Mouse (Mus musculus) kidney, adult 11 months (tissue): ENCODE measurements around the gene Rnf43.
A peak's percentile ranks its signal among the peaks of the same experiment; 100 is the strongest.

Source experiments
- DNase-seq: peaks from one replicate; pipeline ENCODE4 v3.0.0; 2022

Rnf43 gene

GRCm38 (mm10) chr11:87761806-87762701, 99.5 kb downstream of the Rnf43 start:
- no peak for DNase-seq

DNA sequence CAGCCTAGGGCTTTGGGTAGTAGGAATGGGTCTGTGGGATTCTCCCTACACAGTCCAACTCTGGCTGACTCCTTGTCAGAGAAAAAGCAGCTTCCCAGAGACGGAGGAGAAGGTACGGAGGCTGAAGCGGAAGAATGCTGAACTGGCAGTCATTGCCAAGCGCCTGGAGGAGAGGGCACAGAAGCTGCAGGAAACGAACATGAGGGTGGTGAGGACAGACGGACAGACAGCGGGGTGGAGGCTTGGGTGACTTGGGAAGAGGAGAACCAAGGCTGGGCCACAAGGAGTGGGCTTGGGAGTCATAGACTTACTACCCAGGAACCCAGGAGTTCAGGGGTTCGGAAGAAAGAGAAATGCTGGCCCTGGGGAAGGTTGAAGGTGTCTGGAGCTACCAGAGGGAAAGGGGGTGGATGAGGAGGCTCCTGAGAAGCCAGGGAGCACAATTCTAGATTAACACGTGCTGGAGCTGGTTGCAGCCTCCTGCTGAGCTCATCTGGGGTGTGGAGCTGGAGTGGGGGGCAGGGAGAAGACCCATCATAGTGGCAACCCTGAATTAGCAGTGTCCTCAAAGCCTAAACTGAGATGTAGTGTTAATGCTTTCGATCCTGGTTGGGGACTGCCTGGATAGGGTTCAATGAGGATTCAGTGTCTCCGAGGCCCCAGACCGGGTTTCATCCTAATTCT, 100.3 kb downstream of the Rnf43 start:
- DNase-seq = no peak

- peak; percentile 67 for DNase-seq
Observed at GRCm38 (mm10) chr11:87763511-87763987, 101.0 kb downstream of the Rnf43 start.

- DNase-seq = peak; percentile 28
Observed at GRCm38 (mm10) chr11:87763988-87764876, 101.7 kb downstream of the Rnf43 start.

DNA sequence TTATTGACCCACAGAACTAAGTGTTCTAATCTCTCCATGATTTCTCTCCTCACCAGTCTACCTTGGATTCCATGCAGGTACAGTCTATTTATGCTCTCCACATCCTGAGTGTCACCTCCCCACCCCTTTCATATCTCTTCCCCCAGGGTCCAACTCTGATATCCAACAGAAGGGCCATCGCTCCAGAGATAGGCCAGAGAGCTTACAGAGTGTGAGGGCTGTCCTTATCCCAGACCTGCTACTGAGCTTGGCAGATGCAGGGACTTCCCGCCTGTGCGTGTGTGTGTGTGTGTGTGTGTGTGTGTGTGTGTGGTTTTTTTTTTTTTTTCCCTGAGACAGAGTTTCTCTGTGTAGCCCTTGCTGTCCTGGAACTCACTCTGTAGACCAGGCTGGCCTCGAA, 106.2 kb downstream of the Rnf43 start:
- DNase-seq = no peak

GRCm38 (mm10) chr11:87770989-87771388, 108.5 kb downstream of the Rnf43 start:
- DNase-seq = peak; percentile 50

DNA sequence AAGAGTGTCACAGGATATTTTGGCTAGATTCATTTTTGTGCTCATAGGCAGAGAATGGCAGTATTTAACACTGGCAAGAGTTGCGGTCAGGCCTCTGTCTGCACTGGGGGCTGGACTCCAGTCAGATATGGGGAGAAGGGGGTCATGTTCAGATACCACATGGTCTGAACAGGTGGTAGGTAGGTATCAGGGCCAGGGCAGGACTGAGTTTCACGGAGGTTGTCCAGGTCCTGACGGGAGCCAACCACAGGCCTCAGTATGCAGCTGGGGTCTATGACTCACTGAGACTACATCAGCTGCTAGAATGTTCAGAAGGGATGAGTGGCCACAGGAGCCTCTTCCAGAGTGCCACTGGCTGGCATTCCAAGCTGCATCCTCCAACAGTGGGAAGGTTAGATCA, 109.8 kb downstream of the Rnf43 start:
- no peak for DNase-seq

- DNase-seq = peak; percentile 95
Observed at GRCm38 (mm10) chr11:87778100-87778765, 115.7 kb downstream of the Rnf43 start.

GRCm38 (mm10) chr11:87778915-87779314, 116.4 kb downstream of the Rnf43 start:
- DNase-seq = no peak

DNA sequence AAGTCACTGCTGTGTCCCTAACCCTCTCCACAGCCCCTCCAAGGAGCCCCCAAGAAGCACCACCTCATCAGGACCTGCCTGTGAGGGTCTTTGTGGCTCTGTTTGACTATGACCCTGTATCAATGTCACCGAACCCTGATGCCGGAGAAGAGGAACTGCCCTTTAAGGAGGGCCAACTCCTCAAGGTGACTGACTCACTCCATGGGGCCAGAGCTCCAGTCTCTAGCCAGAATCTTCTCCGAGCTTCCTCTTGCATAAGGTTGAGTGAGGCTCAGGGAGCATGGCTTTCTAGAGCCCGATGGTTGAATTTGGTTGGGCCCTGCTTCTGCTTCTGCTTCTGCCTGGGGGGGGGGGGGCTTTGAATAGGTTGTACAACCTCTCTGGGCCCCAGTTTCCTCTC, 116.9 kb downstream of the Rnf43 start:
- DNase-seq = no peak

DNA sequence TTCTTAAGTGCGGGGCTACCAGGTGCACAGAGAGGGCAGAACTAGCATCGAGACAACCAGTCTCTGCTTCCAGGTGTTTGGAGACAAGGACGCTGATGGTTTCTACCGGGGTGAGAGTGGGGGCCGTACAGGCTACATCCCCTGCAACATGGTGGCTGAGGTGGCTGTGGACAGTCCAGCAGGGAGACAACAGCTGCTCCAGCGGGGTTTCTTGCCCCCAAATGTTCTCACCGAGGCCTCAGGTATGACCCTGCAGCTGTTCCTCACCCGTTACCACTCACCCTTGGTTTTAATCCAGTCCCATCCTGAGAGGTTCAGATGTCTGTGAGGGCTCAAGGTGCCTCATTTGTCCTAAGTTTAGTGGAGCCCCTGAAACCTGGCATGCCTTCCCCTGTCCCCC, 117.6 kb downstream of the Rnf43 start:
- DNase-seq = no peak
